Mouse (Mus musculus) liver, embryonic 14.5 days (tissue): ENCODE measurements around the gene Kcnq1.

Source experiments
- CTCF ChIP-seq: IDR thresholded peaks from 2 replicates; pipeline ENCODE4 v1.5.1; 2016; ENCODE audit warnings: antibody characterized with exemption, low read depth, control low read depth
- EP300 ChIP-seq: IDR thresholded peaks from 2 replicates; pipeline ENCODE4 v1.6.1; 2016; ENCODE audit warnings: antibody characterized with exemption, low read depth

DNA sequence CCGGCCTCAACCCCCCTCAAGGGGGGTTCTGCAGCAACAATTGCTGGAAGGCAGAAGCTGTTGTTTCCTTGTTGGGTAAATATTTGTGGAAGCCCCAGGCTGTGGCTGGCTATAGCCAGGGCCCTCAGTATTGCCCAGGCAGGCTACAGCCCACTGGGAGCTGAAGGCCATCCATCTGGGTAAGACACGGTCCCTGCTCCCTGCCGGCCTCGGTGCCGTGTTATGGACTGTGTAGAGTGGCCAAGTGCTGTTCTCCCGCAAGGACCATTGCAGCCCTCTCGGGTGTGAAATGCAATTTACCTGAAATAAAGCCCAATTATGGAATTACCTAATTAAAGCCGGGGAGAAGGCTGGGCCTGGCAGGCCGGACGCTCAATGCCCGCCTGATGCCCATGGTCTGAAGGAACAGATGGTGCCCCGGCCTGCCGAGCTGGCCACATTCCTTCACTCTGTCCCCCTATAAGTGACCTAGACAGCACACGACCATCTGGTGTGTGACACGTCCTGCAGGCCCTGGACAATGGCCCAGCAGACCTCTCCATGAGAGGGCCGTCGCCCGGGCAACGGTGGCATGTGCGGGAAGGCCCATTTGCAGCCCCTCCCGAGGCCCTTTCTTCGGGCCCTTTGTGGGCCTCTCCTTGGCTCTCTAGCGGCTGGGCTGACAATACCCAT lies 322.1 kb downstream of the Kcnq1 start:
- no peak for TF ChIP-seq CTCF
- TF ChIP-seq EP300 = no peak
